ENCODE assay signal across 8 mouse cellular contexts in genomic region chr7:126272770-126273311, GRCm38 (mm10). TPM values are rescaled to one million over a fixed set of nuclear protein-coding genes. Genes with fewer than 3 reads are reported as not detected.
DNase-seq lines count a peak whose midpoint lies in the region; ATAC-seq and TF ChIP-seq lines count a peak whose summit lies in the region.

No protein-coding gene starts in this region.

- no peak for TF ChIP-seq CTCF in G1E (IDR thresholded peaks at IDR 0.05; ENCODE audit: low read depth, low read length)
- TF ChIP-seq CTCF in embryonic fibroblast, embryonic 13.5 days (IDR thresholded peaks at IDR 0.05; ENCODE audit: borderline replicate concordance, insufficient read depth, low read length), result no peak

- under 1% methylated on average over 36 of the region's 38 CpGs for WGBS in heart, embryonic 13.5 days
- under 1% methylated on average over 38 of the region's 38 CpGs for WGBS in neural tube, embryonic 13.5 days

- peak overlapping the region; percentile 90 for H3K4me3 ChIP-seq in heart, embryonic 13.5 days
- H3K4me3 ChIP-seq in G1E (ENCODE audit: low read depth, low read length), result peak overlapping the region; percentile 71
- H3K4me3 ChIP-seq in embryonic fibroblast, embryonic 13.5 days (ENCODE audit: insufficient read depth, low read length), result peak overlapping the region; percentile 87
- H3K4me3 ChIP-seq in neural tube, embryonic 13.5 days, result peak overlapping the region; percentile 99

- H3K36me3 ChIP-seq in heart, embryonic 13.5 days, result peaks cover 17% of the 10 kb centered on the region
- H3K36me3 ChIP-seq in G1E (replicated peaks), result no peaks in the 10 kb centered on the region
- peaks cover 25% of the 10 kb centered on the region for H3K36me3 ChIP-seq in neural tube, embryonic 13.5 days

- peak overlapping the region; percentile 98 for H3K4me2 ChIP-seq in heart, embryonic 13.5 days
- H3K4me2 ChIP-seq in neural tube, embryonic 13.5 days, result peak overlapping the region; percentile 100

- DNase-seq in heart, adult 11 months, result no peak
- DNase-seq in G1E (ENCODE audit: low spot score), result no peak
- peak; percentile 43 for DNase-seq in kidney, postnatal 10 days
- no peak for DNase-seq in frontal cortex, adult 2 months (ENCODE audit: extremely low spot score in 1 of 2, low spot score in 1 of 2)
- DNase-seq in left cerebral cortex, adult 8-10 months (ENCODE audit: low spot score in 2 of 2), result no peak

- H3K9ac ChIP-seq in heart, embryonic 13.5 days, result peak overlapping the region; percentile 96
- H3K9ac ChIP-seq in neural tube, embryonic 13.5 days, result peak overlapping the region; percentile 100

- H3K27me3 ChIP-seq in heart, embryonic 13.5 days (replicated peaks), result peaks cover 19% of the 10 kb centered on the region; the same call in 1 of the 2 replicates
- H3K27me3 ChIP-seq in G1E (ENCODE audit: insufficient read depth, low read length), result peaks cover 90% of the 10 kb centered on the region
- H3K27me3 ChIP-seq in neural tube, embryonic 13.5 days, result peaks cover 9% of the 10 kb centered on the region

- peak overlapping the region; percentile 87 for H3K27ac ChIP-seq in heart, embryonic 13.5 days (replicated peaks)
- H3K27ac ChIP-seq in embryonic fibroblast, embryonic 13.5 days (ENCODE audit: insufficient read depth, low read length), result no peak overlapping the region
- H3K27ac ChIP-seq in neural tube, embryonic 13.5 days (replicated peaks), result peak overlapping the region; percentile 99

- H3K4me1 ChIP-seq in heart, embryonic 13.5 days, result peaks cover 33% of the 10 kb centered on the region
- peaks cover 20% of the 10 kb centered on the region for H3K4me1 ChIP-seq in G1E (ENCODE audit: insufficient read depth, low read depth, low read length)
- no peaks in the 10 kb centered on the region for H3K4me1 ChIP-seq in embryonic fibroblast, embryonic 13.5 days (ENCODE audit: control insufficient read depth, insufficient read depth, low read length)
- H3K4me1 ChIP-seq in neural tube, embryonic 13.5 days (replicated peaks), result peaks cover 56% of the 10 kb centered on the region

- H3K9me3 ChIP-seq in heart, embryonic 13.5 days, result no peaks in the 10 kb centered on the region
- no peaks in the 10 kb centered on the region for H3K9me3 ChIP-seq in G1E (replicated peaks)
- H3K9me3 ChIP-seq in neural tube, embryonic 13.5 days, result no peaks in the 10 kb centered on the region

- no peak for ATAC-seq in heart, embryonic 13.5 days (ENCODE audit: extremely low read depth, insufficient number of reproducible peaks, low FRiP score, low TSS enrichment)
- ATAC-seq in G1E (ENCODE audit: extremely low read depth, insufficient number of reproducible peaks, low FRiP score, poor library complexity, severe bottlenecking), result no peak
- ATAC-seq in neural tube, embryonic 13.5 days (ENCODE audit: low read depth), result peak; percentile 37

- TF ChIP-seq POLR2A in embryonic fibroblast, embryonic 13.5 days (IDR thresholded peaks at IDR 0.05; ENCODE audit: low read depth, low read length), result no peak

RNA-seq across cellular contexts. Expression of gene Sbk1, which starts 0.4 kb away (rescaled TPM):
- 12.7 and 13.7 TPM in 2 replicates for polyA plus RNA-seq in heart, embryonic 13.5 days (2015; fragmentation: Nextera tagmentation; extraction: Ambion mirVana)
- total RNA-seq in G1E (2014; fragmentation: Nextera tagmentation), result not detected in 2 replicates
- total RNA-seq in G1E (2017), result 0.06 and 0.33 TPM in 2 replicates
- 0.26 and 0.31 TPM in 2 replicates for polyA plus RNA-seq in G1E (2012)
- polyA plus RNA-seq in embryonic fibroblast, embryonic 13.5 days (2011; ENCODE audit: insufficient read length, low read depth, missing spikeins), result 4.6 and 5.8 TPM in 2 replicates
- 238 and 247 TPM in 2 replicates for polyA plus RNA-seq in neural tube, embryonic 13.5 days (2015; fragmentation: Nextera tagmentation; extraction: Ambion mirVana)
- polyA plus RNA-seq in frontal cortex, adult 2 months (2012; rRNA removed), result 54.4 and 56.0 TPM in 2 replicates
- total RNA-seq in left cerebral cortex, adult 8-10 months (2022), result 10 to 100 TPM; 50.0 to 62.1 (median 56.5) TPM
